Mouse (Mus musculus): ENCODE data around the gene Pklr. TPM values are rescaled to one million over a fixed set of nuclear protein-coding genes. Genes with fewer than 3 reads are reported as not detected.

The Pklr gene
- polyA plus RNA-seq, 1 experiment from 2014 or later, result 19.9 TPM

GRCm38 (mm10) chr3:89129908-89130307 lies 6.0 kb upstream of the Pklr start:
- ATAC-seq (ENCODE audit: insufficient read depth, low FRiP score, low read depth), result no peak
- no peak overlapping the region for H3K4me2 ChIP-seq
- no peak overlapping the region for H3K9ac ChIP-seq
- no peaks in the 10 kb centered on the region for H3K9me3 ChIP-seq
- H3K4me1 ChIP-seq, result peaks cover 5% of the 10 kb centered on the region; the same call in 1 of the 2 replicates
- no peak overlapping the region for H3K27ac ChIP-seq
- no peaks in the 10 kb centered on the region for H3K27me3 ChIP-seq (replicated peaks)
- 86% methylated on average over 3 of the region's 3 CpGs for WGBS
- H3K4me3 ChIP-seq (replicated peaks), result no peak overlapping the region
- no peaks in the 10 kb centered on the region for H3K36me3 ChIP-seq

DNA sequence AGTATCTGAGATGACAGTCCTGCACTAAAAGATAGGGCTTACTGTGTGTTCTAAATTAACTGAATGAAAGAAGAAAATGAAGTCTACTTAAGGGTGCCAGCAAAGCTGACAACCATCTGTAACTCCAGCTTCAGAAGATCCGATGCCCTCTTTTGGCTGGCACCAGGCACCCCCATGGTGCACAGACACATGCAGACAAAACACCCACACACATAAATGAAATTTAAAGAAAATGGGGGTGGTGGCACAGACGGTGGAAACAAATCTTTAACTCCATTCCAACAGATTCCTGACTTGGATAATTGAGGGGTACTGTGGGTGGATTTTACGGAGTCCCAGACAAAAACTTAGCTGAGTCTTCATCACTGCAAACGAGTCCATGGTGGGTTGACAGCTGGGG lies 4.1 kb upstream of the Pklr start:
- H3K9me3 ChIP-seq, result no peaks in the 10 kb centered on the region
- H3K4me1 ChIP-seq, result peaks cover 8% of the 10 kb centered on the region; the same call in 1 of the 2 replicates
- H3K4me2 ChIP-seq, result peak overlapping the region; percentile 68
- 38% methylated on average over 4 of the region's 4 CpGs for WGBS
- no peaks in the 10 kb centered on the region for H3K36me3 ChIP-seq
- ATAC-seq (ENCODE audit: insufficient read depth, low FRiP score, low read depth), result no peak
- H3K27ac ChIP-seq, result no peak overlapping the region
- no peaks in the 10 kb centered on the region for H3K27me3 ChIP-seq (replicated peaks)
- no peak overlapping the region for H3K9ac ChIP-seq
- peak overlapping the region; percentile 31; the same call in 1 of the 2 replicates for H3K4me3 ChIP-seq (replicated peaks)

DNA sequence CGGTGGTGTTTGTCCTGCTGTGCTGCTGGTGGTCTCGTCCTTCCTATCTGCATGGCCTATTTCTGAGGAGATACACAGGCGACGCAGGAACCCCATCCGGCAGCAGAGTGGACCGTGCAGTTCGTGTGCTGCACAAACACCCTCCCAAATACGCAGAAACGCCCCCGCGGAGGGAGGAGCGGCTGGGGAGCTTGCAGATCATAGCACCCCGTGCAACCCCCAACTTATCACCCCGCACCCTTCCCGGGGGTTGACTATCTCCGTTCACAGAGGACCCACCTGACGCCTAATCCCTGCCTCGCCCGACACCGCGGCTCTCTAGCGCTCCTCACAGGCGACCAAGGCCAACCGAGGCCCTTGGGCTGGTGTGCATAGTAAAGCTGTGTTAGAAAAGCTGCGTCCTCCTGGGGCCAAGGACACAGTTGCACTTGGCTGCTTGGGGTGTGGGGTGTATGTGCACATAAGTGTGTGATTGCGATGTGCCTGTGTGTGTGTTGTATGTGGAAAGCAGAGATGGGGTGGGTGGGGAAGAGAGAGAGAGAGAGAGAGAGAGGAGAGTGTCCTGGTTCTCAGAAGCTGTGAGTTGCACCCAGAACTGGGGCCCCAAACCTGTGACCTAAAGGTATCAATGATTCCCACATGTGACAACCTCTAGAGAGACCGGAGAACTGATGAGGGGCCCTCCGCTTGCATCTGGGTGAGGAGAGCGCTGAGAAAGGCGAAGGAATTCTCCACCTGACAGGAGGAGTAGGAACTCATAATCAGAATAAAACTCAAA lies 3.5 kb upstream of the Pklr start:
- no peaks in the 10 kb centered on the region for H3K27me3 ChIP-seq (replicated peaks)
- peak overlapping the region; percentile 68 for H3K4me2 ChIP-seq
- H3K36me3 ChIP-seq, result no peaks in the 10 kb centered on the region
- no peaks in the 10 kb centered on the region for H3K9me3 ChIP-seq
- peak overlapping the region; percentile 31 for H3K4me3 ChIP-seq (replicated peaks)
- 13% methylated on average over 30 of the region's 30 CpGs for WGBS
- H3K27ac ChIP-seq, result no peak overlapping the region
- H3K9ac ChIP-seq, result no peak overlapping the region
- peak; percentile 81 for ATAC-seq (ENCODE audit: insufficient read depth, low FRiP score, low read depth)
- H3K4me1 ChIP-seq, result peaks cover 8% of the 10 kb centered on the region; the same call in 1 of the 2 replicates

GRCm38 (mm10) chr3:89133063-89133450 lies 2.9 kb upstream of the Pklr start:
- Histone ChIP-seq H3K27ac (0 out of 2 replicates have a peak overlapping the region, but pooled peaks have one; percentile 51), H3K9ac (no peak overlapping the region), H3K4me2 (no peak overlapping the region), H3K36me3 (no peaks in the 10 kb centered on the region), H3K9me3 (no peaks in the 10 kb centered on the region), H3K27me3 (replicated peaks) (no peaks in the 10 kb centered on the region), H3K4me3 (replicated peaks) (no peak overlapping the region), H3K4me1 (peaks cover 8% of the 10 kb centered on the region; the same call in 1 of the 2 replicates)
- 78% methylated on average over 7 of the region's 7 CpGs for WGBS
- no peak for ATAC-seq (ENCODE audit: insufficient read depth, low FRiP score, low read depth)

DNA sequence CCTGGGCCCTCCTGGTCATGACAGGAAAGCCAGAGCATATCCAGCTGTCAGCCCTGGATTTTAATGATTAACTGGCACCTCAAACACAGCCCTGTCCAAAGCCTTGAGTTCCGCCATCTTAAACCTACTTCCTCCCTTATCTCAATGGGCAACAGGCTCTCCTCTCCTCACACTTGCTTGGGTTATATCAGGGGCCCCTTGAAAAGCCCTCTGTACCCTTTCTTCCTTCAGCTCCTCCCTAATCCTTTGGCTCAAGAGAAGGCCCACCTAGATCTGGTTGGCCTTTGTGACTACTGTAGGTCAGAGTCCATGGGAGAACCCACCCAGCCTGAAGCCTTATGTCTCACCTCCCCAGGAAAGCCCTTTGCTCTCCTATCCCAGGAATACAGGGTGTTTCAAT lies 2.2 kb upstream of the Pklr start:
- ATAC-seq (ENCODE audit: insufficient read depth, low FRiP score, low read depth), result peak; percentile 16; the same call in 1 of the 2 replicates
- Histone ChIP-seq H3K4me2 (no peak overlapping the region), H3K4me3 (replicated peaks) (no peak overlapping the region), H3K27me3 (replicated peaks) (no peaks in the 10 kb centered on the region), H3K36me3 (no peaks in the 10 kb centered on the region), H3K4me1 (peaks cover 8% of the 10 kb centered on the region; the same call in 1 of the 2 replicates), H3K27ac (0 out of 2 replicates have a peak overlapping the region, but pooled peaks have one; percentile 51), H3K9ac (no peak overlapping the region), H3K9me3 (no peaks in the 10 kb centered on the region)
- 68% methylated on average over 1 of the region's 1 CpGs for WGBS

- H3K4me2 ChIP-seq, result peak overlapping the region; percentile 21; the same call in 1 of the 2 replicates
- ATAC-seq (ENCODE audit: insufficient read depth, low FRiP score, low read depth), result peak; percentile 79
- peak overlapping the region; percentile 18; the same call in 1 of the 2 replicates for H3K4me3 ChIP-seq (replicated peaks)
Measured at GRCm38 (mm10) chr3:89136365-89136764, 423 bp downstream of the Pklr start.

GRCm38 (mm10) chr3:89144821-89145220 lies 8.9 kb downstream of the Pklr start:
- WGBS, result 76% methylated on average over 10 of the region's 10 CpGs
- Histone ChIP-seq H3K27me3 (replicated peaks) (peaks cover 15% of the 10 kb centered on the region; the same call in 1 of the 2 replicates), H3K27ac (no peak overlapping the region), H3K9ac (no peak overlapping the region), H3K36me3 (no peaks in the 10 kb centered on the region), H3K9me3 (no peaks in the 10 kb centered on the region), H3K4me2 (no peak overlapping the region), H3K4me3 (replicated peaks) (no peak overlapping the region), H3K4me1 (peaks cover 7% of the 10 kb centered on the region)
- ATAC-seq (ENCODE audit: insufficient read depth, low FRiP score, low read depth), result no peak

More at GRCm38 (mm10) chr3:89136365-89136764, 423 bp downstream of the Pklr start:
- H3K36me3 ChIP-seq, result no peaks in the 10 kb centered on the region
- H3K9me3 ChIP-seq, result no peaks in the 10 kb centered on the region
- no peaks in the 10 kb centered on the region for H3K27me3 ChIP-seq (replicated peaks)
- WGBS, result 32% methylated on average over 9 of the region's 9 CpGs
- H3K9ac ChIP-seq, result no peak overlapping the region
- H3K4me1 ChIP-seq, result peaks cover 8% of the 10 kb centered on the region; the same call in 1 of the 2 replicates
- H3K27ac ChIP-seq, result peak overlapping the region; percentile 8; the same call in 1 of the 2 replicates

DNA sequence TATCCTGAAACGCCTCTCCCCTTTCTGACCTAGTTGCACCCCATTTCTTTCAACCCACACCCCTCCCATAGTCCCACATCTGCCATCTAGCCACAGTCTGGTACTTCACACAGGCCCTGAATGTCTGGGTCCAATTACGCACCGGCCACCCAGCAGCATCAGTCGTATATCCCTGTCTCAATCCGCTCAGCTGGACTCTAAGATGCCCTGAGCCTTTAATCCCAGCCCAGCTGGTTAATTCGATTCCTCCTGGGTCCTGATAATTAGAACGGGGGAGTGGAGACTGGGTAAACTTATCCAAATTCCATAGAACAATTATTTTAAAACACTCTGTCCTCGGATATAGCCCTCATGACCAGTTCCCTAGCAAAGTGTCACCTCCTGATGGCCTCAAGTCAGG lies 9.6 kb downstream of the Pklr start:
- 61% methylated on average over 8 of the region's 8 CpGs for WGBS
- Histone ChIP-seq H3K9ac (no peak overlapping the region), H3K4me3 (replicated peaks) (no peak overlapping the region), H3K36me3 (no peaks in the 10 kb centered on the region), H3K27me3 (replicated peaks) (peaks cover 18% of the 10 kb centered on the region; the same call in 1 of the 2 replicates), H3K27ac (no peak overlapping the region), H3K4me1 (peaks cover 7% of the 10 kb centered on the region), H3K4me2 (no peak overlapping the region), H3K9me3 (no peaks in the 10 kb centered on the region)
- ATAC-seq (ENCODE audit: insufficient read depth, low FRiP score, low read depth), result no peak

- Histone ChIP-seq H3K27me3 (replicated peaks) (peaks cover 18% of the 10 kb centered on the region; the same call in 1 of the 2 replicates), H3K4me3 (replicated peaks) (peak overlapping the region; percentile 33), H3K9me3 (no peaks in the 10 kb centered on the region), H3K36me3 (no peaks in the 10 kb centered on the region), H3K27ac (0 out of 2 replicates have a peak overlapping the region, but pooled peaks have one; percentile 13), H3K4me2 (peak overlapping the region; percentile 78), H3K9ac (no peak overlapping the region), H3K4me1 (peaks cover 7% of the 10 kb centered on the region)
- WGBS, result 29% methylated on average over 26 of the region's 26 CpGs
- ATAC-seq (ENCODE audit: insufficient read depth, low FRiP score, low read depth), result peak; percentile 92
Measured at GRCm38 (mm10) chr3:89147101-89147978, 11.4 kb downstream of the Pklr start.

GRCm38 (mm10) chr3:89147979-89148311 lies 12.0 kb downstream of the Pklr start:
- Histone ChIP-seq H3K4me1 (peaks cover 7% of the 10 kb centered on the region), H3K27ac (0 out of 2 replicates have a peak overlapping the region, but pooled peaks have one; percentile 13), H3K9ac (no peak overlapping the region)

GRCm38 (mm10) chr3:89148567-89148966 lies 12.6 kb downstream of the Pklr start:
- H3K9me3 ChIP-seq, result no peaks in the 10 kb centered on the region
- WGBS, result 73% methylated on average over 14 of the region's 14 CpGs
- no peak for ATAC-seq (ENCODE audit: insufficient read depth, low FRiP score, low read depth)
- H3K4me2 ChIP-seq, result no peak overlapping the region
- no peak overlapping the region for H3K9ac ChIP-seq
- H3K27ac ChIP-seq, result no peak overlapping the region
- H3K27me3 ChIP-seq (replicated peaks), result peaks cover 18% of the 10 kb centered on the region; the same call in 1 of the 2 replicates
- peaks cover 7% of the 10 kb centered on the region for H3K4me1 ChIP-seq
- no peak overlapping the region for H3K4me3 ChIP-seq (replicated peaks)
- no peaks in the 10 kb centered on the region for H3K36me3 ChIP-seq

More at GRCm38 (mm10) chr3:89147979-89148311, 12.0 kb downstream of the Pklr start:
- Histone ChIP-seq H3K4me2 (peak overlapping the region; percentile 78), H3K36me3 (no peaks in the 10 kb centered on the region), H3K27me3 (replicated peaks) (peaks cover 18% of the 10 kb centered on the region; the same call in 1 of the 2 replicates), H3K9me3 (no peaks in the 10 kb centered on the region), H3K4me3 (replicated peaks) (peak overlapping the region; percentile 33)
- ATAC-seq (ENCODE audit: insufficient read depth, low FRiP score, low read depth), result peak; percentile 60; the same call in 1 of the 2 replicates
- 6% methylated on average over 15 of the region's 15 CpGs for whole genome bisulfite sequencing
